Comparison of ENCODE assay signal across 1 mouse cellular context in genomic region chr4:88641077-88641831, GRCm38 (mm10).
TF ChIP-seq lines count a peak whose summit lies in the region.

No protein-coding gene starts in this region.

TF ChIP-seq in MEL, 35 proteins besides CTCF, POLR2A, EP300 and RAD21 (continued from another document):
- TF ChIP-seq MAZ (IDR thresholded peaks at IDR 0.05; ENCODE audit: low read depth, low read length) (peak; percentile 94), SIN3A (IDR thresholded peaks at IDR 0.05; ENCODE audit: low read length) (peak; percentile 64; the same call in 1 of the 2 replicates), ZNF384 (IDR thresholded peaks at IDR 0.05; ENCODE audit: low read depth, low read length) (peak; percentile 94), SMC3 (IDR thresholded peaks at IDR 0.05; ENCODE audit: low read depth, low read length) (peak; percentile 48), TBP (IDR thresholded peaks at IDR 0.05; ENCODE audit: low read depth, low read length) (peak; percentile 100), HCFC1 (IDR thresholded peaks at IDR 0.05; ENCODE audit: low read depth, low read length) (peak; percentile 41; the same call in 1 of the 2 replicates), JUND (IDR thresholded peaks at IDR 0.05; ENCODE audit: low read depth, low read length) (no peak), UBTF (IDR thresholded peaks at IDR 0.05; ENCODE audit: borderline replicate concordance, insufficient read depth, low read depth, low read length) (peak; percentile 100)
